Mouse (Mus musculus) kidney, postnatal 4 days (tissue): ENCODE results near the gene Trir.

Experiments used
- DNase-seq, 2 experiments: peaks; one replicate each; pipeline ENCODE4 v3.0.0; 2021; ENCODE audit warnings: mixed read lengths in 2 of 2

The Trir gene

DNA sequence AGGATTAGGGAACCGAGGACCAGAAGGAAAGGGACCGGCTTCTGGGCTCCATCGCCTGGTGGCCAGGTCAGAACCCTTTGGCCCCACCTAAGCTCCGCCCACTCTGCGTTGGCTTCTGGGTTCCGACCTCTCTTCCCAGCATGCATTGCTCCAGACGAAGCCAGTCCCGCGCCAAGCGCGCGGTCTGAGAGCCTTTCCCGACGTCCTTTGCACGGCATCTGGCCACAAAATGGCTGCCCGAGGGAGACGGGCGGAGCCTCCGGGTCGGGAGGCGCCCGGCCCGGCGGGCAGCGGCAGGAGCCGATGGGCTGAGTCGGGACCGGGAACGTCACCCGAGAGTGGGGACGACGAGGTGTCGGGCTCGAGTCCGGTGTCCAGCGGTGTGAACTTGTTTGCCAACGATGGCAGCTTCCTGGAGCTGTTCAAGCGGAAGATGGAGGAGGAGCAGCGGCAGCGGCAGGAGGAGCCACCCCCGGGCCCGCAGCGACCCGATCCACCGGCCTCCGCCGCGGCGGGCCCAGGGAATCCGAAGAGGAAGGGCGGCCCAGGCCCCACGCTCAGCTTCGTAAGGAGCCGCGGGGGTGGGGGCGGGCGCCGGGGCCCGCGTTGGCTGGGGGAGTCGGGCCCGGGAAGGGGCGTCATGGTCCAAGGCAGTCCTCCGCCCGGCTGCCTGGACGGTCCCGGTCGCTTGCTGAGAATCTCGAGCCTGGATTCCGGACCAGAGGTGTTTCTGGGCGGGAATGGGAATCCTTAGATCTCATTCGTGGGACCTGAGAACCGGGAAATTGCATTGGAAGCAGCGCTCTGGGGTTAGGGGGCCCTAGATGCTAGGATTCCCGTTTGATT, at the start of gene Trir:
Gene Trir (plus strand): TSS at position 154 of the 846 bp plus-strand sequence.
- peak; percentile 97 to 98 for DNase-seq

DNA sequence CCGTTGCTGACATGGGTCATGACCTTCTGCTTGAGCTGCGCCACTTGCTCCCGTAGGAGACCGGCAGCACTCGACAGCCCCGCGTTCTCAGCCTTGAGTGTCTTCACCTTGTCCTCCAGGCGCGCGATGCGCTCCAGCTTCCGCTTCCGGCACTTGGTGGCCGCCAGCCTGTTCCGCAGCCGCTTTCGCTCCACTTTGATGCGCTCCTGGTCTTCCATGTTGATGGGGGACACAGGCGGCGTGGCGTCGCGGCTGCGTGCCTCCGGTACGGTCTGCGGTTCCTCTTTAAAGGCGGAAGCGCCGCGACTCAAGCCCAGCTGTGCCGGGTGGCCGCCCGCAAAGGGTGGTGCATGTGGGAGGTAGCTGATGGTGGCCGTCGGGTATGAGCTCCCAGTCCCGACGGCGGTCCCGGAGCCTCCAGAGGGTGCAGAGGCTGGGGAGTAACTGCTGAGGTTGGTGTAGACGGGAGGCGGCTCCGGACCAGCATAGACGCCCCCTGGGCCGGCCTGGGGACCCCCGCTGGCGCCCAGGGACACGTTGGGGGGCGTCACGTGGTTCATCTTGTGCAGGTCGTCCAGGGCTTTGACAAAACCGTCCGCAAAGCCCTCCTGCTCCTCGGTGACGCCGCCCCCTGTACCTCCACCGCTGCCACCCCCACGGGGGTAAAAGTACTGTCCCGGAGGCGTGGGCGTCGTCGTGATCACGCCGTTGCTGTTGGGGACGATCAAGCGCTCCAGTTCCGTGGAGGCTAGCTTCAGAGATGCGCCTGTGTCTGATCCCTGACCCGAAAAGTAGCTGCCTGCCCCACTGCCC, 49.0 kb upstream of the Trir start:
- DNase-seq, result peak; percentile 75 to 84

DNA sequence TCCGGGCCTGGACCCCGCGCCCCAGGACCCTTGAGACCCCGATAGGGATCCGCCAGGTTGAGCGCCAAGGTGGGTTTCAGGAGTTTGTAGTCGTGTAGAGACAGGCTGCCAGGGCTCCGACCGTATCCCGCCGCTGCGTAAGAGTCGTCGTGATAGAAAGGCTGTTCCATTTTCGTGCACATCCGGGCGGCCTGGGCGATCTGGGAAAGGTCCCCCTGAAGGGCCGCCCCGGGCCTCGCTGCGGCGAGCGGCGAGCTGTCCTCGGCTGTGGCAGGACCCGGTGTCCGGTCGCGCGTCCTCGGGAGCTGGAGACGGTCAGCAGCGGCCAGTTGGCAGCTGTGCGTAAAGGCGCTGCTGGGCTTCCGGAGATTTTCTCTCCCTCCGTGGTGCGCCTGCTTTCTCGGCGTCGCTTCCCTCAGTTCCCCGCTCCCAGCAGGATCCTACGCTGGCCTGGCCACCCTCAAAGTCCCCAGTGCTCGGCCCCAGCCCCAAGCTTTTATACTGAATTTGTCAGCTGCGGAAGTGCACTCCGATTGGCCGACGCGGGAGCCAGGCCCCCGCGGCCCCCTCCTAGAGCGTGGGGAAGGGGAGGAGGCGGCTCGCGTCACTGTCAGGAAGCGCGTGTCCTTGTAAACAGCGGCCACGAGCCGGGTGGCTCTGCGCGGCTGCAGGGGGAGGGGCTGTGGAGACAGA, 48.2 kb upstream of the Trir start, which contains the start of gene Junb:
Gene Junb (minus strand): TSS at position 471 of the 693 bp plus-strand sequence.
- DNase-seq, result peak; percentile 91 to 95

DNA sequence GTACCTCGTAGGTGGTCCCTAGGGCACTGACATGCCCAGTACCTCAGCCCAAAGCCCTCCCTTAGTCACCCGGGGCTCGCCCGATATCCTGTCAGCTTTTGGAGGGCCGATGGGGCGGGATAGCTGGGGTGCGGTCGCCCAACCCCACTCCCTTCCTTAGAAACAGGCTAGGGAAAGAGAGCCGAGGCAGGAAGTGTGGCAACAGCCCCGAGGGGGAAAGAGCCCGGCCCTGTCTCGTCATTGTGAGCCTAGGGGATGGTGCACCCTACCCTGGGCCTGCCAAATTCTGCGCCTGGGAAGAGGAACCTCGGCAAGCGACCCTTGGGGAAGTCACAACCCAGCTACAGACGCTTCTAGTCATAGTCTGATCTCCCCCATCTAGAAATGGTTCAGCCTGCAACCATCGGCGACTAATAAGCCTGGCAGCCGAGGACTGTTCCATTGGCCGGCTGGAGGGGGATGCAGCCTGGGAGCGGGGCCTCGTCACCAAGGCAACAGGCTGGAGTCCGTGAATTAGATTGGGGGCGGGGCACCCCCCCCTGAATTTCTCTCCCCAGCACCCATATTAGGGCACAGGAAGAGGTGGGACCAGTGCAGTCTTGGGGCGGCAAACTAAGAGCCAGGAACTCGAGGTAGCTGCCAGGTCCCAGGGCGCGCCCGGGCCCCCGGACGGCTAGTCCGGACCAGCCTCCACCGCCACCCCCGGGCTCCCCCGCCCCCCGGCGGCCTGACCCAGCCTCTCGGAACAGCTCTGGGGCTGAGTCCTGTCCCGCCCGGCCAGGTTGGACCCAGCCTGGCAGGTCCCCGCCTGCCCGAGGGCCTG, 46.8 kb upstream of the Trir start:
- peak; percentile 93 to 96 for DNase-seq

DNA sequence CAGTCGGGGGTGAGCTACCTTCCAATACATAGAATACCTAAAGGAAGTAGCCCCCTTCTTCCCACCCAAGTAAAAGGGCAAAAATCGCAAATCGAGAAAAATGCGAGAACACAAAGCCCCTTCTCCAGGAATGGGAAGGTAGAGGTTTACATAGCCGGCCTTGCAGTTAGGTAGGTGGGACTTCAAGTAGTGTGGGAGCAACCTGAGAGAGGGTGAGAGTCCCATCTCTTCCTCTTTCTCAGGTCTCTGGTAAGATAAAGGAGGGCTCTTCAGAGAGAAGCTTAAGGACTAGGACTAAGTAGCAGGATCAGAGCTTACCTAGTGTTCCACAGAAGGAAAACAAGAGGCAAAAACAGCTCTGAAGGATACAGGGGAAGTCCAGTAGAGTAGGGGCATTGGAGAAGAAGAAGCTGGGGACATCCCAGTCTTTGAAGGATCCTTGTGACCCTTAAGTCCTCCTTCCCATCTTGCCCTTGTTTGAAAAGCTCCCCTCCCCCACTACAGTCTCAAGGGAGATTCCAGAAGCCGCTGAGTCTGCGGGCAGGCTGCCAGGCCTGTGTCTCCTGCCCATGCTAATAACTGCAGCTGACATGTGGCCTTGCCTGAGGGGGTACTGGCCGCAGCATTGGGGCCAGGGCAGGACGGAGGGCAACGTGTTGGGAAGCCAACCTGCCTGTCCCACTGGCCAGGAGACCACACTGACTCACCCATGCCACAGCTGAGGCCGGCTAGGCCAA, 45.8 kb upstream of the Trir start:
- peak; percentile 88 to 94 for DNase-seq

DNA sequence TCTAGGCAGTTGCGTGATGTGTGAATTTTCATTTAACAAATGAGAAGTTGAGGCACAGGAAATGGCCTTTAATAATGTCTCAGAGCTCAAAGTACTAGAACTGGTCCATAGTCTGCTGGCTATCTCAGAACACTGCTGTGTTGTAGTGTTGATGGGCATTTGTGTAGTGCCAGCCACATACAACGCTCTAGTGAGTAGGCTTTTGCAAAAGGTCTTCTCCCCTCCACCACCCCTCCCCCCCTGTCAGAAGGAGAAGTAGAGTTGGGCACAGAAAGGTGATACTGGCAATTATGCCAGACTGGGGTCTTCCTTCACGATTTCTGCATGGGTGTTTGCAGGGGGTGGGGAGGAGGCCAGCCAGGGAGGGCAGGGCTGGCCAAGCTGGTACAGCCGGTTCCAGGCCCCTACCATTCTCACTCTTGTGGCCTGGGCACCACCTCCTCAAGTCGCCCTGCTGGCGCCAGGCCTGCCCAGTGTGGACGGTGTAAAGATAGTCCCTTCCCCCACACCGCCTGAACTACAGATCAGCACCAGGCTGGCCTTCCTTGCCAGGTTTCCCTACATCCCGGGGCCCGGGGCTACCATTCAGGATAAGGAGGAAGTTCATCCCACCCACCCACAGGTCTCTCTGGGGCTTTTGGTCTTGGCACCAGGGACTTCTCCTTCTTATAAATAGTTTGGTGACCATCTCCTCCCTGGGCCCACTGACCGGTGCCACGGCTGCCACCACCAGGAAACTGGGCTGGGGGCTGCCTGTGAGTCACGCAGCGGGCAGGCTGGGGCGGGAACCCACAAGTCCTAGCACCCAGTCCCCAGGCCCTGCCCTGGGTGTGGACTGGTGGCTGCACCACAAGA, 44.8 kb upstream of the Trir start:
- peak; percentile 31 to 54 for DNase-seq

DNA sequence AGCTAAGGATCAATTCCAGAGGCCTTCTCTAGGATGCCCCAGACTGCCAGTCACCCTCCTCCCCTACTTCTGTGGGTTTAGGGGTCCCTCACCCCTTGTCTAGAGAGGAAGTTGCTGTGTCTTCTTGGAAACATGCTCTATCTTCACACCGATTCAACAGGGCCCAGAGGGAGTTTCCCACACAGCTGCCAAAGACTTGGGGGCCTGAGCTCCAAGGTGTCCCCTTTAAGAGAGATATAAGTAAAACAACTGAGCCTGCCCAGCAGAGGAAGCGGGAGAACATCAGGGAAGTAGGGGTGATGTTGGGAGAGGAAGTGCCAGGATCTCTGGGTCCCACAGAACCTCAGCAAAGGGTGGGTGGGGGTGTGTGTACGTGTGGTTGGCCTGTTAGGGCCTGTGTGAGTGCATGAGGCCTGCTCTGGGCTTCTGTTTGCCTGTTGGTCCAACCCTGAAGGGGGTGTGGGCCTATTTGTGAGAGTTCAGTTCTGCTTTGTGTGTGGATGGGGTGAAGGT, 44.1 kb upstream of the Trir start:
- peak in 1 of 2 experiments; percentile 24 for DNase-seq

DNA sequence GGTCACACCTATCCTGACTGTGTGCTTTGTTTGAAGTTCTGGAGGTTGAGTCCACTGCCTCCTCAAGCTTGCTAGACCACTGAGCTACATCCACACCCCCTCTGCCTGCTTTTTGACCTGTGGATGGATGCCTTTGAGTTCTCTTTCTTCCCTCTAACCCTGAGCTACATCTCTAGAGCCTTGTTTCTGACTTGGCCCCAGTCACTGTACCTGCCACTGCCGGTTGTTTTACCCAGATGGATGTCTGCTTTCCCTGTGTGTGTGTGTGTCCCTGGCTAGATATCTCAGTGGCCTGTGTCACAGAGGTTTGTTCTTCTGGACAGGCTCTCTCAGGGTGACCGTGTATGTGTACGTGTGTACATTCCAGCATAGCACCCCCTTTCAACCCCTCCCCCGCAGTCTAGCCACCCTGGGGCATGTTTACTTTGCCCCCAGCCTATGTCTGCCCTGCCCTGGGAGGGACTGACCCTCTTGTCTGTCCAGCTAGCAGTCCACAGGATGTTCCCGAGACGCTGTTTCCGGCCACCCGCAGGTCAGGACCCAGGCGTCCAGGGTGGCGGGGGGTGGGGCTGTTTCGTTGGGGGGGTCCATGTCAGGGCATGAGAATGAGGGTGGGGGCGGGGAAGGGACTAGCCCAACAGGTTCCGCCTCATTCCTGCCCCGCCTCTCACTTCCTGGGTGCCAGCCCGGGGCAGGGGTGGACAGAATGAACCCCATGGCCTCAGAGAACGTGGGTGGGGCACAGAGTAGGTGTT, 42.2 kb upstream of the Trir start:
- peak; percentile 68 to 77 for DNase-seq

DNA sequence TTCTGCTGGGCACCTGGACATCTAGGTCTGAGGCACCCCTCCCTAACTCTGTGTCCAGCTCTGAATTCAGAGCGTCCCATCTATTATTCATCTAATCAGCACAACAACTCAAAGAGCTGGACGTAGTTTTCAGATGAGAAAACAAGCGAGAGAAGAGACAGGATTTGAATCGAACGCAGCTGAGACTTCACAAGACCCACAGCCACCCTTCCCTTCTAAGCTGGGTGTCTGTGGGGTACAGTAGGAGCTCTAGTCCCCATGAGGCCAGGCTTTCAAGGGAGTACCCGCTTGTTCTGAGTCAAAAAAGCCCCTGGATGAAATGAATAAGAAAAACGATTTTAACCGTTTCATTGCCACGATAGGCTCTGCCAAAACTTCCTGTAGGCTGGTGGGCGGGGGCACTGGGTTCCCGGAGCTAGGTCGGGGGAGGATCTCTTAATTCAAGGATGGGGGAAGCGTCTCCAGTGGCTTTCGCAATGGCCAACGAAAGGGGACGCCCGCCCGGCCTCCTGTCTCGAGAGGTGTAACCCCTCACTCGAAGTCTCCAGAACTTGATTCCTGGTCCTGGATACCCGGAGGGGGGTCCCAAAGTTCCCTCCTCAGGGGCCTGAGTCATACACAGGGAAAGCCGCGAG, 41.5 kb upstream of the Trir start:
- DNase-seq, result peak; percentile 47 to 69

DNA sequence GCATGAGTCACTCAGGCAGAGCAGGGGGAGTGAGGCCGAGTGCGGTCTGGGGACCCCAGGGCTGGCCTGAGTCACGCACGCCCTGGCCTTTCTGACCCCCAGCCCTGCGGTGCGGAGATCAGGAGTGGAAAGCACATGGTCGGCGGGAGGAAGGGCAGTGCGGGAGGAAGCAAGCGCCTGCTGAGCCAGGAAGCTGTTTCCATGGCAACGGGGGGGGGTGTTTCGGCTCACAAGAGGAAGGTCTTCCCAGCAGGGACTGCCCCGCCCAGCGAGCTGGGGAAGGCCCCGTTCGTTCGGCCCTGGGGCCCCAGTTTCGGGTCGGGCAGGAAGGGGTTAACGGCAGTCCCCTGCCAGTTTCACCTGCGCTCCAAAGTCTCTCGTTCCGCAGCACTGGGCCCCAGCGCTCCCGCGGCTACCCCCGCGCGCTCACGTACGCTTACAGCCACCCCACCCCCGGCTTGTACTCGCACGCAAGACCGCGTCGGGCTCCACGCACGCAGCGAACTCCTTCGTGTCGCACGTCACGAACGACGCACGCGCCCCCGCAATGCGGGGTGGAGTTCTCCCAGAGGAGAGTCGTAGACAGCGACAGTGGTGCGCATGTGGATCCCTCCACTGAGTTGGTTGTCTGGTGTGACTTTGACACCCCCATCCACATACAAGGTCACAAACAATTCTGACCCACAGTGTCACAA, 40.8 kb upstream of the Trir start:
- peak; percentile 95 to 97 for DNase-seq

DNA sequence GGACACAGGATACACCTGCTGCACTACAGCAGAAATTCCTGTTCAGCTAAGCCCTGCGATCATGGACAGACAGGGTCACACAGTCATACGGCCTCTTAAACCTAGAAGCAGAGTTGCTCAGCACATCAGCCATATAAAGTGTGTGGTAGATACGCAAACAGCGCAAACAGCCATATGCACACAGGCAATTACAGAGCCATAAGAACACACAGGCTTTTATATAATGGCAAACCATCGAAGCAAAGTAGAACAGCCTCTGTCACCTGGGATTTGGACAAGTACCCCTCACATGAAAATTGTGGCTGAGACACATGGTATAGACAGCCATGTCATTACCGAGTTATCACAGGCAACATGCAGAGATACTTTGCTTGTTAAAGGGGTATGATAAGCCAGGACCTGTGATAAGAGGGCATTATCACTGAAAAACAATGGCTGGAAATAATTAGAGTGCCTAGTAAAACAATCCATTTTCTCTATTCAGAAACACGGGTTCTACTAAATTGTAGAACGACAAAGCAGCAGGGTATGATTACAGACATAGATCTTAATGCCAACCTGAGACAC, 40.2 kb upstream of the Trir start:
- no peak for DNase-seq

DNA sequence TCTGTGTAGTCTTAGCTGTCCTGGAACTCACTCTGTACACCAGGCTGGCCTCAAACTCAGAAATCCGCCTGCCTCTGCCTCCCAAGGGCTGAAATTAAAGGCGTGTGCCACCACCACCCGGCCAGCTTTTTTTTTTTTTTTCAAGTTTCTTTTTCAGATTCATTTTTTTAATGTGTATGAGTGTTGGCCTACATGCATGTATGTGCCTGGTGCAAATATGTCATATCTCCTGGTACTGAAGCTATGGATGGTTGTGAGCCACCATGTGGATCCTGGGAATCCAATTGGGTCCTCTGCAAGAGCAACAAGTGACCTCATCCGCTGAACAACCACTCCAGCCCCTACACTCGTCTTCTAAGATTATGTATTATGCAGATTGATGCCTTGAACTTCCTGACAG, 39.2 kb upstream of the Trir start:
- no peak for DNase-seq

DNA sequence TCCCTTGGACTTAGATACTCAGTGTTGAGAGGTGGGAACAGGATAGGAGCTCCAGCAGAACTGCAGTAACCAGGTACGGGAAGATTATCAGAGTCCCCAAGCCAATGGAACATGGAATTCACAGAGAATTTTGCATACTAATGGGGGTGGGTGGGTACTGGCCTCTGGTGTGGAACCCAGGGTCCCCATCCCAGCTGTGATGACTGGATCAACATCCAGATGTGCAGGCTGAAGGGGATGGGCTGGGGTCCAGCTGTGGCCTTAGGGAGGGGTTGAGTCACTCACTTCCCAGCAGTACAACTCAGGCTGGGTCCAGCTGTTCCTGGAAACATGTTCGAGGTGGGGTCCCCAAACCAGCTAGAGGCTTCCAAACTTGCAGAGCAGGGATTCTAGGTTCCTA, 38.7 kb upstream of the Trir start:
- DNase-seq, result no peak

DNA sequence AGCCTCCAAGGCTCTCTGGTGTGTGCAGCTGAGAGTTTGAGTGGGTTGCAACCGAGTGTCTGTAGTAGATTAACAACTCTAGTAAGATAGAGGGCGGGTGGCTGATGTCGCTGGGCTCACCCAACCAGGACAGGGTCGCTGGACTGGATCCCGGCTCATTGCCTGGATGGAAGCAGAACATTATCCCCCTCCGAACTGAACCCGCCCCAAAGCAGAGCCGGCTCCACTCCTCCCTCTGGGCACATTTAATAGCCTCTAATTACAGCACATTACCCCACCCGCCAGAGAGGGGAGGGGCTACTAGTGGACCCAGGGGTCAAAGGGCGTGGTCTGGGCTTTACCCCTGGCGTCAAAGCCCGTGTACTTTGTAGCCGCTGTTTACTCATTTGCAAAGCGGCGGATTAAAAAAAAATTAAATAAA, 37.3 kb upstream of the Trir start:
- peak; percentile 74 to 85 for DNase-seq

DNA sequence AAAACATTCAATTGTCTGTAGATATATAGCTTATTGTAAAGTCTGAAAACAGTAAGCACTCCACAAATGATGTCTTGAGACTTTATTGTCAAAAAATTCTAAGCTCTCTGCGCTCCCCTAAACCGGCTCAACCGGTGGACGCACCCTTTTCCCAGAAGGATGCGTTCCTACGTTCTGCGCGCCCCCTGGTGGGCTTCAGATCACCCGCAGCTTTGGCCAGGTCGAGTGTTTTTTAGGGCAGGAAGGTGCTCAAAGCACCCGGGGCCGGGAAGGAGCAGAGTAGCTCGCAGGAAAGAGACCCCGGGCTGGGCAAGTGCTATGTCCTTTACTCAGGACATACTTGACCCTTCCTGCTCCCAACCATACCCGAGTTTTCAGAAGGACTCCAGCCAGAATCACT, 36.8 kb upstream of the Trir start:
- DNase-seq, result peak; percentile 97 to 98

DNA sequence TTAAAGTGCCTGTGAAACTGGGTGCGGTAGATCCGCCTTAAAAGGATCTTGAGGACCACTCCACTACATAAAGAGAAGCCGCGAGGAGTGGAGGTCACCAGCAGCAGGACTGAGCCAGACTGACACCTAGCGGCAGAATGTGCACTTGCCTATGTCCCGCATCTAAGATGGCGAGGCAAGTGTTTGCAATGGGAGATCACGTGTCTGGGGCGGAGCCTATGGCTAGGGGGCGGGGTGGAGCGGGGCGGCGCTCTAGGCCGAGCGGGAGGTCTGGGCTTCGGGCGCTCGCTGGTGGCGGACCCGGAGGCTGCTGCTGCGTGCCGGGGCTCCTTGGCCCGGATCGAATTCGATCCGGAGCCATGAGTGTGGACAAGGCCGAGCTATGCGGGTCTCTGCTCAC, 36.3 kb upstream of the Trir start, which contains the start of gene Hook2:
Gene Hook2 (plus strand): TSS at position 255 of the 400 bp plus-strand sequence.
- DNase-seq, result peak; percentile 99

DNA sequence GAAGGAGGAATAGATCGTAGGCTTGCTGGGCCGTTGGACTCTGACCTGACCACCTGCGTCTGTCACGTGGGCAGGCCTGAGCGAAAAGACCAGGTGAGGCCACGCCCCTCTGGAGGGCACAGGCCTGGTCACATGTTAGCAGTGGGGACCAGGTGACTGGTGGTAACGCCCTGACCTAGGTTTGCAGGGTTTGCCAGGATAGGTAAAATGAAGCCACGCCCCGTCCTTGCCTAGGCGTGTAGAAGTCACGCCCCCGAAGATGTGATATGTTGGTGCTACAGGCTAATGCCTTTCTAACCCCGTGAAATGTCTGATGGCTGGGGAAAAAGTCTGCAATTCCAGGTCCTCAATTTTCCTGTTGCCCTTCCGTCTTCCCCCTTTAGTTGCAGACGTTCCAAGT, 35.8 kb upstream of the Trir start:
- peak; percentile 85 to 92 for DNase-seq

DNA sequence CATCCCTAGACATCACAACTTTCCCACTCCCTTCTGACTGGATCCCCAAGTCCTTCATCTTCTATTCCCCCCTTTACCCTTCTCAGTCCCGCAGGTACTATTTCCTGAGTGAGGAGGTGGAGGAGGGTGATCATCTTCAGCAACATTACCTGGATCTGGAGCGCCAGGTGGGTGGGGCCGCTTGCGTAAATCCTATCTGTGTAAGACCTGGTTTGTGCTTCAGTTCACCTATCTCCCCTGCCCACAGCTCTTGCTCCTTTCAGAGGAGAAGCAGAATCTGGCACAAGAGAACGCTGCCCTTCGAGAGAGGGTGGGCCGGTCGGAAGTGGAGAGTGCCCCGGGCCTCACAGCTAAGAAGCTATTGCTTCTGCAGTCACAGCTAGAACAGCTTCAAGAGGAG, 32.2 kb upstream of the Trir start:
- no peak for DNase-seq
